Mouse (Mus musculus): ENCODE data around the gene Cldn7.

GRCm38 (mm10) chr11:69939181-69939580, 25.4 kb upstream of the Cldn7 start:
- TF ChIP-seq HCFC1 (IDR thresholded peaks at IDR 0.05; ENCODE audit: borderline replicate concordance, insufficient read depth, low read length) (no peak), ZNF384 (IDR thresholded peaks at IDR 0.05; ENCODE audit: low read depth, low read length) (no peak), ZC3H11A (IDR thresholded peaks at IDR 0.05; ENCODE audit: borderline replicate concordance, low read depth, low read length) (no peak), MAFK (IDR thresholded peaks at IDR 0.05; ENCODE audit: insufficient read depth, low read depth, low read length) (no peak), CHD2 (IDR thresholded peaks at IDR 0.05; ENCODE audit: low read depth, low read length) (no peak)
